Mouse (Mus musculus) erythroblast, embryonic 14.5 days (primary cell): ENCODE measurements around the gene 1700037H04Rik. TPM values are rescaled to one million over a fixed set of nuclear protein-coding genes. Genes with fewer than 3 reads are reported as not detected.

Experiments
- H3K27me3 ChIP-seq: 2 replicates; pipeline ENCODE4 v1.6.1; 2012; ENCODE audit warnings: inconsistent platforms; ENCODE audit not compliant: control insufficient read depth
- H3K36me3 ChIP-seq: 2 replicates; pipeline ENCODE4 v1.6.1; 2012; ENCODE audit warnings: mild to moderate bottlenecking, inconsistent platforms; ENCODE audit not compliant: control insufficient read depth
- H3K4me1 ChIP-seq: 2 replicates; pipeline ENCODE4 v1.6.1; 2012; ENCODE audit warnings: inconsistent platforms; ENCODE audit not compliant: control insufficient read depth
- H3K4me3 ChIP-seq: replicated peaks from 2 replicates; pipeline ENCODE3; 2012; ENCODE audit warnings: moderate library complexity, mild to moderate bottlenecking, inconsistent platforms
- H3K9me3 ChIP-seq: 2 replicates; pipeline ENCODE4 v1.6.1; 2012; ENCODE audit warnings: low read length, inconsistent platforms, mixed read lengths; ENCODE audit not compliant: control insufficient read depth
- GATA1 ChIP-seq: IDR thresholded peaks from 2 replicates; pipeline ENCODE4 v1.6.1; 2012; ENCODE audit warnings: low read length, inconsistent platforms, mixed read lengths
- TAL1 ChIP-seq: IDR thresholded peaks from 3 replicates; pipeline ENCODE4 v1.6.1; 2012; ENCODE audit warnings: low read length, inconsistent platforms, mixed read lengths
- polyA plus RNA-seq: library from polyadenylated mRNA; stranded (reverse); fragments of >175 nt; gene quantifications from 2 replicates; pipeline ENCODE4 v1.2.3, GENCODE M21; 2012

1700037H04Rik gene
- polyA plus RNA-seq, 1 experiment, result 219 TPM

GRCm38 (mm10) chr2:131101530-131101929, 58.4 kb downstream of the 1700037H04Rik start:
- Histone ChIP-seq H3K27me3 (peaks cover 24% of the 10 kb centered on the region), H3K4me3 (no peak overlapping the region), H3K36me3 (no peaks in the 10 kb centered on the region), H3K9me3 (no peaks in the 10 kb centered on the region), H3K4me1 (peaks cover 16% of the 10 kb centered on the region)
- TF ChIP-seq GATA1, result no peak
- TF ChIP-seq TAL1, result no peak

DNA sequence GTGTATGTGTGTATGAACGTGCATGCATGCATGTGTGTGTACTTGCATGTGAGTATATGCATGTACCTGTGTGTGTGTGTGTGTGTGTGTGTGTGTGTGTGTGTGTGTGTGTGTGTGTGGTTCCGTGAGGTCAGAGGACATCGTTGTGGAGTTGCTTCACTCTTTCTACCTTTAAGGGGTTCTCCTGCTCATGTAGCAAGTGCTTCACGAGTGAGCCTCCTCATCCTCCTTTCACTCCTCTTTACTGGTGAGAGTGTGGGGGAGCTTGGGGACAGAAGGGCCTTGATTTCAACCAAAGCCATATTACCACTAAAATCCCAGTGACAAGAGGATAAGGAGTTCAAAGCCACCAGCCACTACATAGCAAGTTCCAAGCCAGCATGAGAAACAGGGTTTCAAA, 62.8 kb downstream of the 1700037H04Rik start:
- Histone ChIP-seq H3K27me3 (peaks cover under 1% of the 10 kb centered on the region; the same call in 1 of the 2 replicates), H3K4me1 (peaks cover 43% of the 10 kb centered on the region), H3K9me3 (no peaks in the 10 kb centered on the region), H3K36me3 (no peaks in the 10 kb centered on the region), H3K4me3 (no peak overlapping the region)
- TF ChIP-seq GATA1 (no peak), TAL1 (no peak)

Other genes with a start within 250 kb of the 1700037H04Rik start
- 0.07 TPM in 1 of 2 replicates, not detected in the other for gene Gfra4, start 117.0 kb downstream of the 1700037H04Rik start, polyA plus RNA-seq
- gene Adam33, start 96.3 kb downstream of the 1700037H04Rik start, polyA plus RNA-seq, result 0.04 TPM in 1 of 2 replicates, not detected in the other
- 0.03 and 0.04 TPM in 2 replicates for gene Siglec1, start 73.3 kb downstream of the 1700037H04Rik start, polyA plus RNA-seq
- 0.18 and 0.20 TPM in 2 replicates for gene Hspa12b, start 32.8 kb downstream of the 1700037H04Rik start, polyA plus RNA-seq
- gene Gm11037, start 26.6 kb downstream of the 1700037H04Rik start, polyA plus RNA-seq, result not detected in 2 replicates
- gene Cenpb, start 20.0 kb upstream of the 1700037H04Rik start, polyA plus RNA-seq, result 27.7 and 31.8 TPM in 2 replicates
- 52.6 and 58.1 TPM in 2 replicates for gene Cdc25b, start 26.9 kb upstream of the 1700037H04Rik start, polyA plus RNA-seq
- 1.6 and 2.1 TPM in 2 replicates for gene Spef1, start 27.2 kb upstream of the 1700037H04Rik start, polyA plus RNA-seq
- 3.0 and 3.9 TPM in 2 replicates for gene Ap5s1, start 47.0 kb upstream of the 1700037H04Rik start, polyA plus RNA-seq
- gene Mavs, start 74.0 kb upstream of the 1700037H04Rik start, polyA plus RNA-seq, result 3.2 and 4.8 TPM in 2 replicates
- 2.3 and 3.0 TPM in 2 replicates for gene Pank2, start 102.4 kb upstream of the 1700037H04Rik start, polyA plus RNA-seq
- gene Rnf24, start 192.8 kb upstream of the 1700037H04Rik start, polyA plus RNA-seq, result 0.02 TPM in 1 of 2 replicates, not detected in the other